9 mouse cellular contexts compared by ENCODE assay signal in genomic region chr15:93591831-93592321, GRCm38 (mm10). TPM values are rescaled to one million over a fixed set of nuclear protein-coding genes. Genes with fewer than 3 reads are reported as not detected.
A peak's percentile ranks its signal among the peaks of the same experiment; 100 is the strongest.
DNase-seq lines count a peak whose midpoint lies in the region; ATAC-seq and TF ChIP-seq lines count a peak whose summit lies in the region.
"Had no signal": no experiment of that assay in that cellular context is flagged by ENCODE, and none has a peak within 500 bp of the region (broad histone marks: within the 10 kb centered on the region; RNA-seq: fewer than 3 reads in every experiment).

No protein-coding gene starts in this region.

- peak; percentile 80 for ATAC-seq in lung, embryonic 14.5 days (ENCODE audit: insufficient read depth)
- ATAC-seq in erythroblast, adult 5-6 weeks (replicated peaks; ENCODE audit: low FRiP score, poor library complexity, severe bottlenecking) = no peak

- H3K4me1 ChIP-seq in lung, embryonic 14.5 days (ENCODE audit: insufficient read depth) = peaks cover 23% of the 10 kb centered on the region

- no peaks in the 10 kb centered on the region for H3K27me3 ChIP-seq in lung, embryonic 14.5 days (ENCODE audit: insufficient read depth, low read length)

- no peaks in the 10 kb centered on the region for H3K9me3 ChIP-seq in lung, embryonic 14.5 days (ENCODE audit: low read depth, low read length)

- TF ChIP-seq CTCF in brain, embryonic 14.5 days (IDR thresholded peaks at IDR 0.05; ENCODE audit: borderline replicate concordance, extremely low read depth, insufficient read depth, insufficient read length) = peak; percentile 8; the same call in 1 of the 2 replicates
- peak; percentile 57 for TF ChIP-seq CTCF in lung, embryonic 14.5 days (IDR thresholded peaks at IDR 0.05; ENCODE audit: low read depth)

- peak overlapping the region; percentile 31 for H3K4me3 ChIP-seq in lung, embryonic 14.5 days (ENCODE audit: low read depth, low read length)

- H3K9ac ChIP-seq in lung, embryonic 14.5 days = peak overlapping the region; percentile 24; the same call in 1 of the 2 replicates

- DNase-seq in heart, adult 11 months = peak; percentile 92
- no peak for DNase-seq in heart, adult 8-10 months (ENCODE audit: low spot score)
- DNase-seq in brain, embryonic 14.5 days (ENCODE audit: low read depth) = peak; percentile 70
- peak; percentile 43 to 47 for DNase-seq in heart, adult 18-20 months
- peak; percentile 23 for DNase-seq in kidney, adult 18-20 months
- DNase-seq in lung, embryonic 14.5 days = peak; percentile 87
- DNase-seq in retina, postnatal 1 day = peak; percentile 82

- no peak for TF ChIP-seq POLR2A in brain, embryonic 14.5 days (IDR thresholded peaks at IDR 0.05; ENCODE audit: borderline replicate concordance, extremely low read depth, insufficient read depth, insufficient read length, poor library complexity, severe bottlenecking)

- peak overlapping the region; percentile 51 for H3K27ac ChIP-seq in lung, embryonic 14.5 days (ENCODE audit: low read depth)

- peak overlapping the region; percentile 62 for H3K4me2 ChIP-seq in lung, embryonic 14.5 days

- H3K36me3 ChIP-seq in lung, embryonic 14.5 days (ENCODE audit: insufficient read depth) = no peaks in the 10 kb centered on the region
- H3K36me3 ChIP-seq: G1E had no signal

- WGBS in lung, embryonic 14.5 days = 4% methylated on average over 12 of the region's 12 CpGs

RNA-seq across cellular contexts. Expression of gene Prickle1, which starts 3.8 kb away (rescaled TPM):
- total RNA-seq in heart, adult 8-10 months (2022) = 10 to 100 TPM; 10.8 to 18.3 (median 15.4) TPM
- polyA plus RNA-seq in brain, embryonic 14.5 days (2012; rRNA removed) = 6.1 and 10.4 TPM in 2 replicates
- 1 to 10 TPM; 9.1 to 9.5 TPM for total RNA-seq in heart, adult 18-20 months (2021)
- polyA plus RNA-seq in lung, embryonic 14.5 days (2014; fragmentation: Nextera tagmentation; extraction: Ambion mirVana) = 22.7 and 26.9 TPM in 2 replicates
- total RNA-seq in erythroblast, adult 5-6 weeks (2015; ENCODE audit: low replicate concordance) = not detected in 2 replicates
- not detected in 2 replicates for total RNA-seq in erythroblast, adult 5-6 weeks (2017; ENCODE audit: low replicate concordance)
- polyA plus RNA-seq: G1E had no signal

Comparison
In these comparisons a context has a peak if more than half of its experiments do, and no peak if none do; other contexts are left out.
1. RNA of gene Prickle1, which starts 3.8 kb away (total RNA-seq): 10.8 to 18.3 TPM in heart, adult 8-10 months and 9.1 to 9.5 TPM in heart, adult 18-20 months; not detected in erythroblast, adult 5-6 weeks; every median in the first group is over 10 times any median in the second.